Mouse (Mus musculus): ENCODE results near the gene 1700123O20Rik.

DNA sequence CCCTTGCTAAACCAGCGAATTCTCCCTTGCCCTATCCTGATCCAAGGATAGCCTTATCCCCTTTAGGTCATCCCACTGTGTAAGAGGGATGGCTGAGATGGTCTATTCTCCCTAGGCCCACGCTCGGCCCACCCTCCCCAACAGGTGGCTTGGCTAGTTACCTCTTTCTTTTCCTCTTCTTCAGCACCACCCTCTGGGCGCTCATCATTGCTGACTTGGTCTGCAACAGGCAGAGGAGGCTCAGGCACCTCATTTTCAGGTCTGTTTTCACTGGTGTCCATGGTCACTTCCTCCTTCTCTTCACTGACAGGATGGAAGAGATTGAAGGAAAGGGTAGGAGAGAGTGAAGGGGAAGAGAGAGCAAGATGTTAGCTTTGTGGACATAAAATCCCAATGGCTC is 34.5 kb upstream of the 1700123O20Rik start:
- TF ChIP-seq CTCF (IDR thresholded peaks at IDR 0.05; ENCODE audit: low read depth, low read length) (no peak), TAL1 (conservative IDR thresholded peaks at IDR 0.05; ENCODE audit: low read depth, low read length) (no peak)
